Mouse (Mus musculus): ENCODE results near the gene Pbld1. TPM values are rescaled to one million over a fixed set of nuclear protein-coding genes. Genes with fewer than 3 reads are reported as not detected.

The Pbld1 gene
- total RNA-seq, 2 experiments from 2014 or later, result 0.56 to 0.75 TPM

Other genes with a start within 250 kb of the Pbld1 start
- gene Tet1, start 151.2 kb upstream of the Pbld1 start, total RNA-seq (2021), result 10 to 100 TPM; 15.3 to 26.2 TPM
- gene Slc25a16, start 139.5 kb upstream of the Pbld1 start, total RNA-seq (2021), result 10 to 100 TPM; 19.8 to 22.0 TPM
- gene Dna2, start 113.1 kb upstream of the Pbld1 start, total RNA-seq (2021), result 1 to 10 TPM; 1.9 to 3.4 TPM
- 10 to 100 TPM; 12.2 to 12.3 TPM for gene Rufy2, start 79.9 kb upstream of the Pbld1 start, total RNA-seq (2021)
- gene Hnrnph3, start 35.9 kb upstream of the Pbld1 start, total RNA-seq (2021), result 10 to 100 TPM; 15.9 to 24.0 TPM
- gene Pbld2, start 35.8 kb upstream of the Pbld1 start, total RNA-seq (2021), result 1 to 10 TPM; 1.2 to 1.6 TPM
- under 1 TPM; 0.14 to 0.32 TPM for gene Atoh7, start 39.5 kb downstream of the Pbld1 start, total RNA-seq (2021)
- 100 to 1,000 TPM; 230 to 232 TPM for gene Mypn, start 143.8 kb downstream of the Pbld1 start, total RNA-seq (2021)
- 10 to 100 TPM; 22.6 to 32.1 TPM for gene Herc4, start 183.6 kb downstream of the Pbld1 start, total RNA-seq (2021)

Measured in gastrocnemius, postnatal 10 days (tissue).